Mouse (Mus musculus) NIH3T3 (cell line): Measurements from ENCODE around the gene Zfp951.
"Not testable (repeated sequence)": the region's sequence is repeated elsewhere in the genome, so short reads cannot be mapped to it uniquely, and the experiment has no call there.

ENCODE experiments used
- DNase-seq: peaks from one replicate; pipeline ENCODE4 v3.0.0-alpha.2; 2012; ENCODE audit warnings: low read depth

The Zfp951 gene

GRCm38 (mm10) chr5:104859962-104860525, at the start of gene Zfp951:
Gene Zfp951 (minus strand): TSS chr5:104860070.
- DNase-seq, result not testable (repeated sequence)

- not testable (repeated sequence) for DNase-seq
Observed at GRCm38 (mm10) chr5:104906556-104906955, 46.7 kb upstream of the Zfp951 start.

GRCm38 (mm10) chr5:104859045-104859961, 567 bp downstream of the Zfp951 start:
- DNase-seq, result not testable (repeated sequence)

GRCm38 (mm10) chr5:104854546-104854945, 5.3 kb downstream of the Zfp951 start:
- DNase-seq, result not testable (repeated sequence)

GRCm38 (mm10) chr5:104833330-104833729, 26.5 kb downstream of the Zfp951 start:
- no peak for DNase-seq

GRCm38 (mm10) chr5:104829611-104830010, 30.3 kb downstream of the Zfp951 start:
- no peak for DNase-seq

- not testable (repeated sequence) for DNase-seq
Observed at GRCm38 (mm10) chr5:104770138-104770537, 89.7 kb downstream of the Zfp951 start.
